Mouse (Mus musculus) brain, embryonic 14.5 days (tissue): ENCODE measurements around the gene Eva1a.

Source experiments
- CTCF ChIP-seq: fragments of 200-500 bp; IDR thresholded peaks from 2 replicates; pipeline ENCODE4 v1.5.1; 2012; ENCODE audit warnings: inconsistent platforms, mild to moderate bottlenecking, moderate library complexity, borderline replicate concordance; ENCODE audit not compliant: insufficient read depth, insufficient read length; ENCODE audit errors: extremely low read depth
- POLR2A ChIP-seq: fragments of 200-500 bp; IDR thresholded peaks from 2 replicates; pipeline ENCODE4 v1.6.1; 2012; ENCODE audit warnings: mild to moderate bottlenecking, inconsistent platforms, borderline replicate concordance; ENCODE audit not compliant: poor library complexity, insufficient read depth, insufficient read length, severe bottlenecking; ENCODE audit errors: extremely low read depth

DNA sequence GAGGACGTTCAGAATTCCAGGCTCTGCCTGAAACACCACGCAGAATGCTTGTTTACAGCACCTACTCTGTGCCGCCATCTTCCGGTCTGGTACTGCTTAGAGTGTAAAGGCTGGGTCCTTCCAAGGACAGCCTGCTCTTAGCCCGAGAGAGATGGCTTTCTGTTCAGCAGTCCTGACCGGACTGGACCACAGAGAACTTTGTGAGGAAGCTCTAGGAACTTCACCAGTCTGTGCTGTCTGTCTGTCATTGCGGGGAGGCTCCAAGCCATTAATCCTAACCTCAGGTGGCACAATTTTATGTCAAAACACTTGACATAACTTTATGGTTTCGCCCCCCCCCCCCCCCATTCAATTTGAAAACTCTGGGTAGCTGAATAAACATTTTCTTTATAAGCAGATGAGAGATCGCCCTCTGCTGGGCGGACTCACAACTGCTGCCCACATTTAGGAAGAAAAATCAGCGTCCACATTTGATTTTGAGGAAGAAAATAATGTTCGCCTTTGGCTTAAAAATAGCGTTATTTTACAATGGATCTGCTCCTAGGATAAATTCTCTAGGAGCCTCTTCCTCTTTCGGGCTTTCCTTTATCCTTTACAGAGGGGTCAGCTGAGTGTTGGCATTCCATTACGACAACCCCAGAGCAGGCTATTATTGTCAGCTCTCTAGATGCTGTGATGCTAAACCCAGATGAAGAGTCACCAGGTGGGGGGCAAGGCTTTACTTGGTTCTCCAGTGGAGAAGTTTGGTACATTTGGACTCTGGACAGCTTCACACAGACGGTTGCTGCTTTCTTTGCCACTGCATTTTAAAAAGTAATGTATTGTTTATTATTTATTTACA lies 78.7 kb downstream of the Eva1a start:
- TF ChIP-seq CTCF (peak; percentile 78; the same call in 1 of the 2 replicates), POLR2A (no peak)
